Mouse (Mus musculus) cerebellum, postnatal 14 days (tissue): Measurements from ENCODE around the gene Bmi1.

ENCODE experiments used
- DNase-seq, 2 experiments: peaks; one replicate each; pipeline ENCODE4 v3.0.0; 2021; ENCODE audit warnings: mixed read lengths in 2 of 2

The Bmi1 gene

GRCm38 (mm10) chr2:18688286-18688685 lies 11.5 kb downstream of the Bmi1 start:
- no peak for DNase-seq

GRCm38 (mm10) chr2:18688708-18689063 lies 11.9 kb downstream of the Bmi1 start:
- peak; percentile 55 to 74 for DNase-seq

- DNase-seq, result peak; percentile 49 to 51
These were observed 12.5 kb downstream of the Bmi1 start for GRCm38 (mm10) chr2:18689064-18689921.

GRCm38 (mm10) chr2:18690055-18690691 lies 13.4 kb downstream of the Bmi1 start:
- peak; percentile 49 to 53 for DNase-seq

- DNase-seq, result no peak
These were observed 13.9 kb downstream of the Bmi1 start for GRCm38 (mm10) chr2:18690756-18691155.

- no peak for DNase-seq
These were observed 15.2 kb downstream of the Bmi1 start for GRCm38 (mm10) chr2:18692031-18692430.

GRCm38 (mm10) chr2:18692548-18692947 lies 15.7 kb downstream of the Bmi1 start:
- DNase-seq, result no peak

GRCm38 (mm10) chr2:18693491-18693870 lies 16.7 kb downstream of the Bmi1 start:
- no peak for DNase-seq

GRCm38 (mm10) chr2:18693871-18694610 lies 17.2 kb downstream of the Bmi1 start, which contains the start of gene Spag6:
TSS of gene Spag6 (plus strand) at chr2:18694032.
- peak; percentile 79 to 84 for DNase-seq

- no peak for DNase-seq
These were observed 17.8 kb downstream of the Bmi1 start for GRCm38 (mm10) chr2:18694611-18694950.

- DNase-seq, result no peak
These were observed 18.3 kb downstream of the Bmi1 start for GRCm38 (mm10) chr2:18695163-18695562.

GRCm38 (mm10) chr2:18695629-18696150 lies 18.9 kb downstream of the Bmi1 start:
- DNase-seq, result no peak

GRCm38 (mm10) chr2:18697591-18698244 lies 20.9 kb downstream of the Bmi1 start:
- no peak for DNase-seq

- DNase-seq, result peak in 1 of 2 experiments; percentile 30
These were observed 22.0 kb downstream of the Bmi1 start for GRCm38 (mm10) chr2:18698663-18699385.

- no peak for DNase-seq
These were observed 22.7 kb downstream of the Bmi1 start for GRCm38 (mm10) chr2:18699401-18699990.

GRCm38 (mm10) chr2:18710356-18710755 lies 33.5 kb downstream of the Bmi1 start:
- peak in 1 of 2 experiments; percentile 4 for DNase-seq

GRCm38 (mm10) chr2:18713071-18713470 lies 36.3 kb downstream of the Bmi1 start:
- DNase-seq, result no peak

- DNase-seq, result no peak
These were observed 37.5 kb downstream of the Bmi1 start for GRCm38 (mm10) chr2:18714337-18714736.

GRCm38 (mm10) chr2:18718521-18718920 lies 41.7 kb downstream of the Bmi1 start:
- no peak for DNase-seq

- DNase-seq, result no peak
These were observed 45.5 kb downstream of the Bmi1 start for GRCm38 (mm10) chr2:18722208-18722830.

GRCm38 (mm10) chr2:18724462-18724861 lies 47.6 kb downstream of the Bmi1 start:
- DNase-seq, result no peak
